Mouse (Mus musculus): ENCODE results near the gene Atp5d.
A peak's percentile ranks its signal among the peaks of the same experiment; 100 is the strongest.

The Atp5d gene

DNA sequence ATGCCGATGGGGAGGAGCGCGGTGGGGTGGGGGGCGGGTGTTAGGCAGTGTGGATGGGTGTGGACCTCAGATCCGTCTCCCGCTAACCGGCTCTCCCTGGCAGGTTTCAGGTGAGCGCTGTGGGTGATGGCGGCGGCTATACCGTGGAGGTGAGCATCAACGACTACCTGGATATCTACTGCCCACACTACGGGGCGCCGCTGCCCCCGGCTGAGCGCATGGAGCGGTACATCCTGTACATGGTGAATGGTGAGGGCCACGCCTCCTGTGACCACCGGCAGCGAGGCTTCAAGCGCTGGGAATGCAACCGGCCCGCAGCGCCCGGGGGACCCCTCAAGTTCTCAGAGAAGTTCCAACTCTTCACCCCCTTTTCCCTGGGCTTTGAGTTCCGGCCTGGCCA lies 48.2 kb downstream of the Atp5d start:
- DNase-seq (ENCODE audit: low spot score), result no peak

DNA sequence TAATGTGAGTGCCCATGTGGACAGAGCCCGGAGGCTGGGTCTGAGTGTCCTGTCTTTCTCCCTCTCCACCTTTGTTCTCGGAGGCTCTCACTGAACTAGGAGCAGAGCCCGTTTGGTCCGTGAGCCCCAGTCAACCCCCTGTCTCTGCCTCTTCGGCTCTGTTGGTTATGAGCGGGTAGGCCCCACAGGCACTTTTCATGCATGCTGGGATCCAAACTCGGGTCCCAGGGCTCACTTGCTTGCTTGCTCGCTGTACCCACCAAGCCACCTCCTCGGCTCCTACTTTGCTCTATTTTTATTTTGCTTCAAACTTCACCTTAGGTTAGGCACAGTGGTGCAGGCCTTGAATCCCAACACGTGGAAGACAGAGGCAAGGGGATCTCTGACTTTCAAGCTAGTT lies 49.3 kb downstream of the Atp5d start:
- DNase-seq (ENCODE audit: low spot score), result no peak

DNA sequence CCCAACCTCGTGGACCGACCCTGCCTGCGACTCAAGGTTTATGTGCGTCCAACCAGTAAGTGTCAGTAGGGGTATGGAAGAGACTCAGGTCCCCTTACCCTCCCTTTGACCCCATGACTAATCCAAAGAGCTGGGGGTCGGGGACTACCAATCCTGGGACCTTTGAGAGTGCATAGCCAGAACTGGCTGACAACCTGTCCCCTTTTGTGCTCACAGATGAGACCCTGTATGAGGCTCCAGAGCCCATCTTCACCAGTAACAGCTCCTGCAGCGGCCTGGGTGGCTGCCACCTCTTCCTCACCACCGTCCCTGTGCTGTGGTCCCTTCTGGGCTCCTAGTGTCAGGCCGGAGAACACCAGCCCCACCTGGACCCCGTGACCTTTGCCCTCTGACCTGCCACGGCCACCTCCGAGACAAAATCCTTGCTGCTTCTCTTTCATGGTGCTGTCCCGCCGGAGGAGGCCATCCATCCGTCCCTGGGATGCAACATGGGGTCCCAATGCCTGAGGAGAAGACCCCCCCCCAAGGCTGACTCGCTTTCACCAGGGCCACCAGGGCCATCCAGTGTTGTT lies 50.1 kb downstream of the Atp5d start:
- DNase-seq (ENCODE audit: low spot score), result no peak

DNA sequence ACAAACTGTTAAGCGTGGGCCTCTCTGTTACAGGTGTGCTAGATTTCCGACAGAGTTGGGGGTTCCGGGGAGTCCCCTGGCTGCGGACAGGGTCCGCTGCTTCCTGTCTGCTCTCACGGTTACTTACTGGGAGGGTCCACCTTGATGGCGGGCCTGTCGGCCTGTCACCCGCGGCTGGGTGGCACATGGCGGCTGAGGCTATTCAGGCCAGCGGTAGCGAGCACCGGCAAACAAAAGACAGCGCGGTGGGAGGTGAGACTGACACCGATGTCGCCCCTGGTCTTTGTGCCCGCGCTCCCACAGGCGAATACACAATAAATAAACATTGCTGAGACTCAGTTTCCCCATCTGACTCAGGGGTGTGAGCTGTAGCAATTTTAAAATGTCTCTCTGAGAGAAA lies 51.6 kb downstream of the Atp5d start:
- DNase-seq (ENCODE audit: low spot score), result no peak

DNA sequence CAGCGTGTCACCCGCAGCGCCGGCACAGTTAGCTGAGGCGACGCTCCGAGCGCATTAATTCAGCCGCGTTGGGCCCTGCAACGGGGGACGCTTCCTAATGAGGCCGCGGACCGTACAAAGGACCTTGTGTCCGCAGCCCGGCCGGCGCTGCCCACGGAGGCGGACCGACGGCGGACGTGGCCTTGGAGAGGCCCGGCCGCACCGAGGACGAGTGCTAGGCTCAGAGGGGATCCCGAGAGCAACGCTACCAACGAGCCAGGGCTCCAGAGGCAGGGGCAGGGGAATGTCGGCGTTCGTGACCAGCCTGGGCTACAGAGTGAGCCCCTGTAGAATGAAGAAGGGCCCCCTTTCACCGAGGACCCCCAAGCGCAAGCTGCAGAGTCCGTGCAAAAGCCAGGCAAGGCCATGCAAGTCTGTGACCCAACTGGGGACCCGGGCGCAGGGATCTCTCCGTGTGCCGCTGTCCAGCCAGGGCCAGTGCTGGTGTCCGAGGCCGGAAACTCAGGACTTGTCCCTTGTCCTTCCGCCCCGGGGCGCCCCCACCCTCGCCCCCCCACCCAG lies 52.1 kb downstream of the Atp5d start:
- peak; percentile 66 for DNase-seq (ENCODE audit: low spot score)

DNA sequence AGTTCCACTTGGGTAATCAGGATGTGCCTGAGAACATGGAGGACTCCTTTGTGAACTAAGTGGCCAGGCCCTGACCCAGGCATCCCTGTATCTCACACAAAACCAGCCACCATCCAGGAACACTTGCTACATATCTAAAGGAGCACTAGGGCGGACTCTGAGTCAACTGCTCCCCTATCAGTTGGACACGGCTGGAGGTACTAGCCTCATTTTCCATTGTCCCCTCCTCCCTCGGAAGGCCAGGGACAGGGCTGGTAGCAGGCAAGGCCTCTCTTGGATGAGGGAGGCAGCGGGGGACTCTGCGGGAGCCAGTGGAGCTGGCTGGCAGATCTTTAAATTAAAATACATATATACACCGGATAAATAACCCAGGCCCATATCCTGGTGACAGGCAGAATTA lies 55.5 kb downstream of the Atp5d start:
- no peak for DNase-seq (ENCODE audit: low spot score)

DNA sequence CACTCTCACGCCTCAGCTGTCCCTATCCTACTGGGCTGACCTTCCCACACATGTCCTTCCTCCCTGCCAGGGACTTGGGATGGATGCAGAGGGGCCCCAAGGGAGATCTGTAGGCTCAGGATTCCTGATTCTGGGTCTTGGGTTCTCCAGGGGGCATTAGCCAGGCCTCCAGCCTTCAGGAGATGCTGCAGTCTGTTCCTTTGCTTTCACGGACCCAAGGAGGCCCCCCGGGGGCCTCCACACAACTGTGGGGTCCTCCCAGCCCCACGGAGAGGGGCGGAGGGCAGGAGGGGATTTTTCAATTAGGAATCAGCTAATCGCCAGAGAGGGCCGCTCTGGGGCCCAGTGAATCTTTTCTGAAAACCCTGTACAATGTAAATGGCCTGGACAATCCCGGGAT lies 56.0 kb downstream of the Atp5d start:
- DNase-seq (ENCODE audit: low spot score), result no peak

Data from yolk sac, embryonic 10.5 days (tissue).